Mouse (Mus musculus) G1E (cell line): ENCODE data around the gene Slc35b2. TPM values are rescaled to one million over a fixed set of nuclear protein-coding genes. Genes with fewer than 3 reads are reported as not detected.

ENCODE experiments used
- ATAC-seq: 2 replicates; pipeline ENCODE4 v1.8.0; 2016; ENCODE audit warnings: mild to moderate bottlenecking; ENCODE audit not compliant: insufficient number of reproducible peaks, poor library complexity, low FRiP score, severe bottlenecking; ENCODE audit errors: extremely low read depth
- DNase-seq: peaks from one replicate; pipeline ENCODE4 v3.0.0; 2012; ENCODE audit warnings: low spot score
- H3K27me3 ChIP-seq: 2 replicates; pipeline ENCODE4 v1.6.1; 2012; ENCODE audit warnings: mild to moderate bottlenecking, low read length, inconsistent platforms; ENCODE audit not compliant: insufficient read depth
- H3K36me3 ChIP-seq: replicated peaks from 2 replicates; pipeline ENCODE3; 2012; ENCODE audit warnings: mild to moderate bottlenecking, inconsistent platforms
- H3K4me1 ChIP-seq: 2 replicates; pipeline ENCODE4 v1.6.1; 2012; ENCODE audit warnings: low read depth, low read length, inconsistent platforms, mixed read lengths; ENCODE audit not compliant: insufficient read depth
- H3K4me3 ChIP-seq: 2 replicates; pipeline ENCODE4 v1.5.1; 2012; ENCODE audit warnings: low read depth, mild to moderate bottlenecking, inconsistent platforms, low read length, moderate library complexity, mixed read lengths
- H3K9me3 ChIP-seq: replicated peaks from 2 replicates; pipeline ENCODE4 v1.6.1; 2012; ENCODE audit warnings: inconsistent platforms
- CTCF ChIP-seq: IDR thresholded peaks from 2 replicates; pipeline ENCODE4 v1.5.1; 2012; ENCODE audit warnings: low read depth, low read length, inconsistent platforms, mixed read lengths
- GATA1 ChIP-seq: IDR thresholded peaks from 2 replicates; pipeline ENCODE4 v1.6.1; 2012; ENCODE audit warnings: borderline replicate concordance, low read length, inconsistent platforms, mixed read lengths
- GATA2 ChIP-seq: IDR thresholded peaks from 2 replicates; pipeline ENCODE4 v1.6.1; 2012; ENCODE audit warnings: low read depth, low read length, inconsistent platforms, borderline replicate concordance
- POLR2AphosphoS5 ChIP-seq: IDR thresholded peaks from 2 replicates; pipeline ENCODE4 v1.6.1; 2012; ENCODE audit warnings: low read depth, low read length, inconsistent platforms; ENCODE audit not compliant: insufficient replicate concordance
- TAL1 ChIP-seq: conservative IDR thresholded peaks from 2 replicates; pipeline ENCODE4 v1.6.1; 2012; ENCODE audit warnings: low read depth, low read length, inconsistent platforms, mixed read lengths
- polyA plus RNA-seq: library from polyadenylated mRNA; stranded (reverse); fragments of >175 nt; gene quantifications from 2 replicates; pipeline ENCODE4 v1.2.3, GENCODE M21; 2012
- total RNA-seq, 2 experiments: library from RNA; stranded (forward) in 1 of 2; stranded (reverse) in 1 of 2; fragments of 200-1000 nt in 1 of 2; fragments of >200 nt in 1 of 2; fragmentation: Nextera tagmentation in 1 of 2; gene quantifications; 2 replicates each; pipeline ENCODE4 v1.2.3; 2014 to 2017

The Slc35b2 gene
- total and polyA plus RNA-seq, 3 experiments = 24.9 to 77.1 (median 46.5) TPM

DNA sequence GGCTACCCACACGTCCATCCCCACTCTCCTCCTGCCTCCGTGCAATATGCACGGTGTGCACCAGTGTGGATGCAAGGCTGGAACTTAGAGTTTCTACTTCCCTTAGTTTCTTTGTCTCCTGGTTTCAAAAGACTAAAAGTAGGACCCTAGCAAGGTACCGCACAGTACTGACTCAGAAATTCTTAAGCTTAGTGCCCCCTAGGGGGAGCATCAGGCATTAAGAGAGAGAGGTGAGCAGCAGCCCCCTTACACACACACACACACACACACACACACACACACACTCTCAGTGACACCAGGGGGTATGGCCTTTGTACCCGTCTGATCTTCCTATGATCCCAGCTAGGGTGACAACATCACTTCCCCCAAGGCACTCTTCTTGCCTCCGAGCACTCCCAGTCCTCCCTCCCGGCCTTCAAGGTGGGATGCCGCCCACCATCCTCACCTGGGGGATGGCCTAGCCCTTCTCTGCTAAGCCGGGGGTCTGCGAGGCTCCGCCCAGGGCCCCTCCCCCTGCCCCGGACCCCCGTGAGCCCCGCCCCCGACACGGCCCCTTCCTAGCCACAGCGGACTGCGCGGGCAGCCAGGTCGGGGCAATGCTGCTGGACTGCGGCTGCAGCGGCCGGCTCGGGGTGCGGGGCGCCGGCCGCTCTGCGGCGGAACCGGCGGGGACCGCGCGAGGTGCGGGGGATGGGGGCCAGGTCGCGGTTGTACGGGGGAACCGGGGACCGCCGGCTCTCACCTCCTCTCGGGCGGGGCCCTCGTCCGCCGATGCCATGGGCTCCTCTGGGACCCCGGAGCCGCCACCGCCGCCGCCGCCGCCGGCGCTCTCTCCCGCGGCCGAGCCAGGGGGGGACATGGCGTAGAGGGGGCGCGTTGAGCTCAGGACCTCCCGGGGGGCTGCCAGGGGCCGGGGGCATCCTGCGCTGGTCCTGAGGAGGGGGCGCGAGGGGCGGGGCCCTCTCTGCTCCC, 14.8 kb upstream of the Slc35b2 start:
- ATAC-seq = no peak
- H3K36me3 ChIP-seq = no peaks in the 10 kb centered on the region
- peaks cover 64% of the 10 kb centered on the region for H3K27me3 ChIP-seq
- TF ChIP-seq GATA1 (no peak), POLR2AphosphoS5 (no peak), GATA2 (no peak), CTCF (no peak), TAL1 (no peak)
- H3K4me3 ChIP-seq = no peak overlapping the region
- H3K9me3 ChIP-seq = peaks cover 6% of the 10 kb centered on the region; the same call in 1 of the 2 replicates
- DNase-seq = no peak
- peaks cover 9% of the 10 kb centered on the region for H3K4me1 ChIP-seq

- Histone ChIP-seq H3K27me3 (peaks cover 57% of the 10 kb centered on the region), H3K4me1 (peaks cover 15% of the 10 kb centered on the region)
- ATAC-seq = no peak
Observed at GRCm38 (mm10) chr17:45549617-45550181, 14.0 kb upstream of the Slc35b2 start, which contains the start of gene Tmem151b. Tmem151b (minus strand) TSS chr17:45549677.

DNA sequence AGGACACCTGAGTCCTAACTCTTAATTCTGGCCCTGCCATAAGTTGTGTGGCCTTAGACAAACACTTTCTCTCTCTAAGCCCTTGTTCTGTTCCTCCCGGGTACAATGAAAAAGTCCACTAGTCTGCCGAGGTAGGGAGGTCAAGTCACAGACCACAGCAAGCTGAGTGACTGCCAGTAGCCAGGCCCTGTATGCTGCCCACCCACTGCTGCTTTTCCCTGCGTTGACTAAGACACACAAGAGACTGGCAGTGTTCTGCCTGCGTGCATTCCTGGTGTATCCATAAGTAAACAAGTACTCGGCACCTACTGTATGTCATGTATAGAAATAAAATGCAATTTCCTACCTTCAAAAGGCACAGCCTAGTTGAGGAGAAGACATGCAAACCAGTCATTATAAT, 13.4 kb upstream of the Slc35b2 start:
- Histone ChIP-seq H3K4me1 (peaks cover 21% of the 10 kb centered on the region), H3K27me3 (peaks cover 51% of the 10 kb centered on the region), H3K36me3 (no peaks in the 10 kb centered on the region), H3K4me3 (no peak overlapping the region), H3K9me3 (peaks cover 5% of the 10 kb centered on the region; the same call in 1 of the 2 replicates)
- DNase-seq = no peak
- no peak for ATAC-seq
- TF ChIP-seq CTCF (no peak), TAL1 (no peak), POLR2AphosphoS5 (no peak), GATA1 (no peak), GATA2 (no peak)

More at GRCm38 (mm10) chr17:45549617-45550181, 14.0 kb upstream of the Slc35b2 start, which contains the start of gene Tmem151b:
- no peak for DNase-seq
- Histone ChIP-seq H3K9me3 (peaks cover 6% of the 10 kb centered on the region; the same call in 1 of the 2 replicates), H3K4me3 (no peak within 1 kb of the TSS), H3K36me3 (no peaks in the 10 kb centered on the region)
- TF ChIP-seq GATA2 = no peak
- TF ChIP-seq TAL1 = no peak
- no peak for TF ChIP-seq GATA1
- no peak for TF ChIP-seq CTCF
- no peak for TF ChIP-seq POLR2AphosphoS5

- Histone ChIP-seq H3K9me3 (no peaks in the 10 kb centered on the region), H3K36me3 (no peaks in the 10 kb centered on the region), H3K27me3 (peaks cover 42% of the 10 kb centered on the region), H3K4me1 (peaks cover 30% of the 10 kb centered on the region), H3K4me3 (no peak overlapping the region)
- ATAC-seq = no peak
- no peak for TF ChIP-seq GATA2
- no peak for TF ChIP-seq TAL1
- no peak for TF ChIP-seq GATA1
- no peak for TF ChIP-seq POLR2AphosphoS5
- TF ChIP-seq CTCF = no peak
- no peak for DNase-seq
Observed at GRCm38 (mm10) chr17:45551249-45551796, 12.4 kb upstream of the Slc35b2 start.

DNA sequence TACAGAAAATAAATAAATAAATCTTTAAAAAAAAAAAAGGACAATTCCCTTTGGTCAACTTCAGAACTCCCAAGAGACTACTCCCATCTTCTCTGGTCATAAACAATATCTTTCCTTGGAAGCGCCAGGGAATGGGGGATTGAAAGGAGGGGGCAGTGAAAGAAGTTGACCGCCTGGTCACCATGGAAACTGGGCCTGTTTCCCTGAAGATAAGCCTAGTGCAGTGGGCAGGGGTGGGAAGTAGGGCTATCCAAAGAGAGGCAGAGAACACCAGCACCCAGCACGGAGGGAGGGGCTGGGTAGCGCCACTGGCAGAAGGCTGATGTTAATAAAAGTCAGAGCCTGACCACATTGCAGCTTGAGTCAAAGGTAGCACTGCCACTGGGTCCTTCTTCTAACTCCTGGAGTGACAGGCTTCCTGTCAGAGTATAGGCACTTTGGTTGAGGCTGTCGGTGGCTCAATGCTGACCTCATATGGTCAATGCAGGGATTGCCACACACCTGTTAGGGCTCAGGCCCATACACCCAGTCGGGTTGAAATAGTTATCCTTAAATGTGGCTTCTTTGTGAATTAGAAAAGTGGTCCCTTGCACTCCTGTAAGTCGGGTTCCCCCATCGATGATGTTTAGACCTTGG, 11.7 kb upstream of the Slc35b2 start:
- Histone ChIP-seq H3K27me3 (peaks cover 37% of the 10 kb centered on the region), H3K4me1 (peaks cover 34% of the 10 kb centered on the region), H3K4me3 (no peak overlapping the region), H3K9me3 (no peaks in the 10 kb centered on the region), H3K36me3 (no peaks in the 10 kb centered on the region)
- peak; percentile 68 for DNase-seq
- ATAC-seq = peak; percentile 61
- no peak for TF ChIP-seq GATA2
- peak; percentile 88 for TF ChIP-seq CTCF

GRCm38 (mm10) chr17:45553065-45553464, 10.6 kb upstream of the Slc35b2 start:
- Histone ChIP-seq H3K4me1 (peaks cover 46% of the 10 kb centered on the region), H3K36me3 (peaks cover 8% of the 10 kb centered on the region), H3K9me3 (no peaks in the 10 kb centered on the region), H3K27me3 (peaks cover 30% of the 10 kb centered on the region), H3K4me3 (no peak overlapping the region)
- no peak for TF ChIP-seq POLR2AphosphoS5
- TF ChIP-seq TAL1 = no peak
- no peak for TF ChIP-seq GATA1
- TF ChIP-seq CTCF = no peak
- no peak for TF ChIP-seq GATA2
- DNase-seq (no peak), ATAC-seq (no peak)
